21 mouse cellular contexts compared by ENCODE assay signal in genomic region chr14:76186299-76186698, GRCm38 (mm10).
DNase-seq lines count a peak whose midpoint lies in the region; ATAC-seq and TF ChIP-seq lines count a peak whose summit lies in the region.
"Had no signal": no experiment of that assay in that cellular context is flagged by ENCODE, and none has a peak within 500 bp of the region (broad histone marks: within the 10 kb centered on the region; RNA-seq: fewer than 3 reads in every experiment).

No protein-coding gene starts in this region.

- no peak overlapping the region for H3K4me2 ChIP-seq in intestine, embryonic 15.5 days (replicated peaks)
- no peak overlapping the region for H3K4me2 ChIP-seq in intestine, postnatal 0 days (replicated peaks; ENCODE audit: low read depth)
- H3K4me2 ChIP-seq: embryonic facial prominence, embryonic 12.5 days; hindbrain, embryonic 13.5 days; limb, embryonic 12.5 days; liver, embryonic 13.5 days; lung, embryonic 15.5 days had no signal

- TF ChIP-seq POLR2A in MEL (IDR thresholded peaks at IDR 0.05; ENCODE audit: control insufficient read depth in 1 of 2, insufficient read depth in 1 of 2, low read depth in 1 of 2, low read length in 2 of 2, poor library complexity in 1 of 2) = no peak

- no peaks in the 10 kb centered on the region for H3K79me2 ChIP-seq in MEL (ENCODE audit: control insufficient read depth, insufficient read depth, low read length, poor library complexity)

- H3K27ac ChIP-seq in intestine, embryonic 15.5 days = no peak overlapping the region
- no peak overlapping the region for H3K27ac ChIP-seq in intestine, postnatal 0 days (ENCODE audit: low read depth, low read length)
- no peak overlapping the region for H3K27ac ChIP-seq in MEL (ENCODE audit: control insufficient read depth, low read depth, low read length)
- H3K27ac ChIP-seq: embryonic facial prominence, embryonic 12.5 days; hindbrain, embryonic 13.5 days; limb, embryonic 12.5 days; liver, embryonic 13.5 days; lung, embryonic 15.5 days had no signal

- TF ChIP-seq EP300 in MEL (IDR thresholded peaks at IDR 0.05; ENCODE audit: low read depth in 1 of 2, low read length in 2 of 2) = no peak

- ATAC-seq in intestine, embryonic 15.5 days = 0 out of 2 replicates have a peak, but pooled peaks have one; percentile 37
- no peak for ATAC-seq in intestine, postnatal 0 days
- ATAC-seq: forebrain, embryonic 16.5 days; inflammation-experienced regulatory T-cells, adult 6 months had no signal

- H3K9me3 ChIP-seq in intestine, embryonic 15.5 days = no peaks in the 10 kb centered on the region
- no peaks in the 10 kb centered on the region for H3K9me3 ChIP-seq in intestine, postnatal 0 days (ENCODE audit: control insufficient read depth)
- no peaks in the 10 kb centered on the region for H3K9me3 ChIP-seq in MEL (replicated peaks; ENCODE audit: insufficient read depth, low read length)
- H3K9me3 ChIP-seq: embryonic facial prominence, embryonic 12.5 days; hindbrain, embryonic 13.5 days; limb, embryonic 12.5 days; liver, embryonic 13.5 days; lung, embryonic 15.5 days had no signal

- no peaks in the 10 kb centered on the region for H3K27me3 ChIP-seq in intestine, embryonic 15.5 days (replicated peaks)
- no peaks in the 10 kb centered on the region for H3K27me3 ChIP-seq in intestine, postnatal 0 days (replicated peaks; ENCODE audit: control insufficient read depth, insufficient read depth, low read length)
- peaks cover 0 to 1% of the 10 kb centered on the region in 2 experiments; a peak in 1 of 4 replicates for H3K27me3 ChIP-seq in MEL (ENCODE audit: control insufficient read depth in 1 of 2, insufficient read depth in 2 of 2, low read length in 2 of 2)
- H3K27me3 ChIP-seq: embryonic facial prominence, embryonic 12.5 days; hindbrain, embryonic 13.5 days; limb, embryonic 12.5 days; liver, embryonic 13.5 days; lung, embryonic 15.5 days had no signal

- 72% methylated on average over 4 of the region's 4 CpGs for WGBS in intestine, embryonic 15.5 days
- 69% methylated on average over 4 of the region's 4 CpGs for WGBS in intestine, postnatal 0 days

- peaks cover 3% of the 10 kb centered on the region; the same call in 1 of the 2 replicates for H3K4me1 ChIP-seq in intestine, embryonic 15.5 days (replicated peaks)
- H3K4me1 ChIP-seq in intestine, postnatal 0 days (replicated peaks; ENCODE audit: control insufficient read depth, insufficient read depth, low read length) = no peaks in the 10 kb centered on the region
- H3K4me1 ChIP-seq in MEL (ENCODE audit: control insufficient read depth in 1 of 2, insufficient read depth in 2 of 2, low read length in 2 of 2) = no peaks in the 10 kb centered on the region
- H3K4me1 ChIP-seq: liver, embryonic 13.5 days had no signal

- no peak for TF ChIP-seq CTCF in intestine, postnatal 0 days (IDR thresholded peaks at IDR 0.05; ENCODE audit: low read depth)
- TF ChIP-seq CTCF in MEL (IDR thresholded peaks at IDR 0.05 in 2 of 3, conservative IDR thresholded peaks at IDR 0.05 in 1 of 3; ENCODE audit: control insufficient read depth in 1 of 3, insufficient read depth in 1 of 3, low read depth in 2 of 3, low read length in 3 of 3, poor library complexity in 1 of 3, severe bottlenecking in 1 of 3) = no peak

- H3K4me3 ChIP-seq in intestine, embryonic 15.5 days (replicated peaks) = no peak overlapping the region
- H3K4me3 ChIP-seq in intestine, postnatal 0 days (ENCODE audit: low read depth, low read length) = no peak overlapping the region
- H3K4me3 ChIP-seq in MEL (ENCODE audit: control insufficient read depth in 1 of 2, insufficient read depth in 1 of 2, low read depth in 2 of 2, low read length in 2 of 2) = no peak overlapping the region
- H3K4me3 ChIP-seq: embryonic facial prominence, embryonic 12.5 days; hindbrain, embryonic 13.5 days; limb, embryonic 12.5 days; liver, embryonic 13.5 days; lung, embryonic 15.5 days had no signal

- no peak overlapping the region for H3K9ac ChIP-seq in intestine, embryonic 15.5 days
- H3K9ac ChIP-seq in intestine, postnatal 0 days (ENCODE audit: low read depth, low read length) = no peak overlapping the region
- no peak overlapping the region for H3K9ac ChIP-seq in MEL (ENCODE audit: control insufficient read depth, low read depth, low read length, poor library complexity, severe bottlenecking)
- H3K9ac ChIP-seq: embryonic facial prominence, embryonic 12.5 days; hindbrain, embryonic 13.5 days; limb, embryonic 12.5 days; liver, embryonic 13.5 days; lung, embryonic 15.5 days had no signal

- H3K36me3 ChIP-seq in intestine, embryonic 15.5 days = no peaks in the 10 kb centered on the region
- H3K36me3 ChIP-seq in intestine, postnatal 0 days (ENCODE audit: control insufficient read depth, insufficient read depth) = no peaks in the 10 kb centered on the region
- no peaks in the 10 kb centered on the region for H3K36me3 ChIP-seq in MEL (ENCODE audit: control insufficient read depth in 1 of 2, insufficient read depth in 2 of 2, low read length in 2 of 2)
- H3K36me3 ChIP-seq: embryonic facial prominence, embryonic 12.5 days; hindbrain, embryonic 13.5 days; limb, embryonic 12.5 days; liver, embryonic 13.5 days; lung, embryonic 15.5 days had no signal

- intact Hi-C loops in left cerebral cortex, postnatal 14 days (cut with DNase I) = no loop called here

- no peak for DNase-seq in MEL (ENCODE audit: low read depth, low spot score)
- peak; percentile 15 for DNase-seq in kidney, adult 18-20 months
- DNase-seq in kidney, postnatal 10 days = peak; percentile 36
- DNase-seq in left cerebral cortex, postnatal 14 days (ENCODE audit: low spot score in 2 of 2) = no peak
- DNase-seq in spleen, postnatal 14 days (ENCODE audit: low spot score in 2 of 2) = no peak
- no peak for DNase-seq in neural tube, embryonic 10.5 days (ENCODE audit: extremely low spot score, low spot score)
- DNase-seq: adrenal gland, adult 2 months; B cell, adult 2 months; cerebellum, adult 2 months; heart, postnatal 14 days; liver, embryonic 13.5 days; right cerebral cortex, postnatal 25 days; thymus, postnatal 25 days had no signal

- no peak for TF ChIP-seq RAD21 in MEL (IDR thresholded peaks at IDR 0.05; ENCODE audit: low read depth, low read length)

TF ChIP-seq in MEL, 35 proteins besides CTCF, POLR2A, EP300 and RAD21:
- TF ChIP-seq USF2 (IDR thresholded peaks at IDR 0.05; ENCODE audit: borderline replicate concordance in 1 of 2, insufficient read depth in 1 of 2, low read depth in 1 of 2, low read length in 2 of 2) = no peak
- TF ChIP-seq USF1 (IDR thresholded peaks at IDR 0.05; ENCODE audit: low read depth, low read length) = peak; percentile 53; the same call in 1 of the 2 replicates

Comparison
In these comparisons a context has a peak if more than half of its experiments do, and no peak if none do; other contexts are left out.
1. DNase-seq: peak in kidney, adult 18-20 months (single experiment) and kidney, postnatal 10 days (single experiment); none in MEL (single experiment), left cerebral cortex, postnatal 14 days (0 of 2), spleen, postnatal 14 days (0 of 2) and neural tube, embryonic 10.5 days (single experiment).